Mouse (Mus musculus) intestine, embryonic 15.5 days (tissue): ENCODE results near the gene Fam172a. TPM values are rescaled to one million over a fixed set of nuclear protein-coding genes. Genes with fewer than 3 reads are reported as not detected.
A peak's percentile ranks its signal among the peaks of the same experiment; 100 is the strongest.

Experiments
- ATAC-seq: fragments of 200-750 bp; cut with Nextera tagmentation; 2 replicates; pipeline ENCODE4 v1.8.0; 2017; ENCODE audit warnings: moderate TSS enrichment, moderate library complexity
- H3K27ac ChIP-seq: fragments of 300-500 bp; sonication (generic); 2 replicates; pipeline ENCODE4 v1.5.1; 2015; ENCODE audit warnings: mild to moderate bottlenecking, inconsistent platforms
- H3K27me3 ChIP-seq: fragments of 300-500 bp; sonication (generic); replicated peaks from 2 replicates; pipeline ENCODE4 v1.6.1; 2015; ENCODE audit warnings: inconsistent platforms
- H3K36me3 ChIP-seq: fragments of 300-500 bp; sonication (generic); 2 replicates; pipeline ENCODE4 v1.6.1; 2015; ENCODE audit warnings: inconsistent platforms
- H3K4me1 ChIP-seq: fragments of 300-500 bp; sonication (generic); replicated peaks from 2 replicates; pipeline ENCODE4 v1.6.1; 2015; ENCODE audit warnings: inconsistent platforms
- H3K4me2 ChIP-seq: fragments of 300-500 bp; sonication (generic); replicated peaks from 2 replicates; pipeline ENCODE4 v1.6.1; 2015; ENCODE audit warnings: mild to moderate bottlenecking, inconsistent platforms
- H3K4me3 ChIP-seq: fragments of 300-500 bp; sonication (generic); replicated peaks from 2 replicates; pipeline ENCODE4 v1.5.1; 2015; ENCODE audit warnings: inconsistent platforms
- H3K9ac ChIP-seq: fragments of 300-500 bp; sonication (generic); 2 replicates; pipeline ENCODE4 v1.6.1; 2015; ENCODE audit warnings: inconsistent platforms
- H3K9me3 ChIP-seq: fragments of 300-500 bp; sonication (generic); 2 replicates; pipeline ENCODE4 v1.6.1; 2016; ENCODE audit warnings: inconsistent platforms
- WGBS: fragments of 180-500 bp; shearing (Covaris S2); methylation state at CpG from one replicate; pipeline ENCODE4 v1.1.7; 2015; 5-methylcytosine and 5-hydroxymethylcytosine counted together
- polyA plus RNA-seq: library from polyadenylated mRNA; unstranded; fragments of >200 nt; fragmentation: Nextera tagmentation; extraction: Ambion mirVana; gene quantifications from 2 replicates; pipeline ENCODE4 v1.2.1, GENCODE M21; 2015

Gene Fam172a
- polyA plus RNA-seq, 1 experiment from 2014 or later: 30.9 TPM

GRCm38 (mm10) chr13:78207796-78208645 lies 506.2 kb downstream of the Fam172a start:
- peaks cover 61% of the 10 kb centered on the region for H3K27me3 ChIP-seq
- ATAC-seq: no peak

GRCm38 (mm10) chr13:78208689-78209410 lies 507.0 kb downstream of the Fam172a start:
- H3K4me2 ChIP-seq: no peak overlapping the region
- no peaks in the 10 kb centered on the region for H3K36me3 ChIP-seq
- H3K27ac ChIP-seq: no peak overlapping the region
- H3K9me3 ChIP-seq: no peaks in the 10 kb centered on the region
- H3K9ac ChIP-seq: no peak overlapping the region
- 39% methylated on average over 14 of the region's 14 CpGs for WGBS
- peaks cover 7% of the 10 kb centered on the region for H3K4me1 ChIP-seq
- no peak overlapping the region for H3K4me3 ChIP-seq
- peaks cover 53% of the 10 kb centered on the region for H3K27me3 ChIP-seq
- no peak for ATAC-seq

More at GRCm38 (mm10) chr13:78207796-78208645, 506.2 kb downstream of the Fam172a start:
- no peak overlapping the region for H3K27ac ChIP-seq
- H3K4me1 ChIP-seq: peaks cover 7% of the 10 kb centered on the region
- no peak overlapping the region for H3K4me2 ChIP-seq
- H3K36me3 ChIP-seq: no peaks in the 10 kb centered on the region
- H3K9ac ChIP-seq: no peak overlapping the region
- no peak overlapping the region for H3K4me3 ChIP-seq
- 31% methylated on average over 12 of the region's 12 CpGs for WGBS
- H3K9me3 ChIP-seq: no peaks in the 10 kb centered on the region

- Histone ChIP-seq H3K4me3 (peak overlapping the region; percentile 32), H3K4me2 (peak overlapping the region; percentile 62), H3K9me3 (no peaks in the 10 kb centered on the region), H3K27ac (no peak overlapping the region), H3K4me1 (peaks cover 7% of the 10 kb centered on the region), H3K9ac (no peak overlapping the region), H3K27me3 (peaks cover 46% of the 10 kb centered on the region), H3K36me3 (no peaks in the 10 kb centered on the region)
- no peak for ATAC-seq
- WGBS: 11% methylated on average over 12 of the region's 12 CpGs
These were observed 507.8 kb downstream of the Fam172a start for GRCm38 (mm10) chr13:78209611-78210028.

GRCm38 (mm10) chr13:78210029-78210747 lies 508.4 kb downstream of the Fam172a start:
- H3K36me3 ChIP-seq: no peaks in the 10 kb centered on the region
- H3K4me2 ChIP-seq: peak overlapping the region; percentile 62
- H3K27ac ChIP-seq: no peak overlapping the region
- peaks cover 7% of the 10 kb centered on the region for H3K4me1 ChIP-seq
- peak overlapping the region; percentile 32 for H3K4me3 ChIP-seq
- H3K27me3 ChIP-seq: peaks cover 46% of the 10 kb centered on the region
- no peaks in the 10 kb centered on the region for H3K9me3 ChIP-seq
- ATAC-seq: peak; percentile 62
- no peak overlapping the region for H3K9ac ChIP-seq
- 2% methylated on average over 38 of the region's 38 CpGs for WGBS

- no peaks in the 10 kb centered on the region for H3K9me3 ChIP-seq
- 16% methylated on average over 13 of the region's 13 CpGs for WGBS
- H3K9ac ChIP-seq: no peak overlapping the region
- peaks cover 43% of the 10 kb centered on the region for H3K27me3 ChIP-seq
- H3K27ac ChIP-seq: no peak overlapping the region
- H3K4me3 ChIP-seq: peak overlapping the region; percentile 32
- ATAC-seq: 0 out of 2 replicates have a peak, but pooled peaks have one; percentile 12
- H3K36me3 ChIP-seq: no peaks in the 10 kb centered on the region
- H3K4me2 ChIP-seq: peak overlapping the region; percentile 62
- H3K4me1 ChIP-seq: peaks cover 7% of the 10 kb centered on the region
These were observed 508.9 kb downstream of the Fam172a start for GRCm38 (mm10) chr13:78210748-78211089.

- no peak overlapping the region for H3K4me3 ChIP-seq
- ATAC-seq: no peak
- no peak overlapping the region for H3K27ac ChIP-seq
- 34% methylated on average over 14 of the region's 14 CpGs for WGBS
- H3K36me3 ChIP-seq: no peaks in the 10 kb centered on the region
- peaks cover 43% of the 10 kb centered on the region for H3K27me3 ChIP-seq
- H3K4me1 ChIP-seq: peaks cover 7% of the 10 kb centered on the region
- no peak overlapping the region for H3K9ac ChIP-seq
- H3K4me2 ChIP-seq: no peak overlapping the region
- no peaks in the 10 kb centered on the region for H3K9me3 ChIP-seq
These were observed 509.6 kb downstream of the Fam172a start for GRCm38 (mm10) chr13:78211231-78212010.

GRCm38 (mm10) chr13:78212111-78212510 lies 510.3 kb downstream of the Fam172a start:
- Histone ChIP-seq H3K4me1 (peaks cover 7% of the 10 kb centered on the region), H3K4me3 (no peak overlapping the region), H3K36me3 (no peaks in the 10 kb centered on the region), H3K27ac (no peak overlapping the region), H3K4me2 (no peak overlapping the region), H3K27me3 (peaks cover 43% of the 10 kb centered on the region), H3K9ac (no peak overlapping the region), H3K9me3 (no peaks in the 10 kb centered on the region)
- WGBS: 41% methylated on average over 15 of the region's 15 CpGs
- ATAC-seq: no peak

GRCm38 (mm10) chr13:78213155-78213554 lies 511.3 kb downstream of the Fam172a start:
- Histone ChIP-seq H3K9ac (no peak overlapping the region), H3K9me3 (no peaks in the 10 kb centered on the region), H3K36me3 (no peaks in the 10 kb centered on the region), H3K4me1 (peaks cover 7% of the 10 kb centered on the region), H3K27me3 (peaks cover 38% of the 10 kb centered on the region), H3K4me2 (no peak overlapping the region), H3K4me3 (no peak overlapping the region), H3K27ac (no peak overlapping the region)
- ATAC-seq: no peak
- 44% methylated on average over 2 of the region's 2 CpGs for WGBS

- H3K27me3 ChIP-seq: peaks cover 20% of the 10 kb centered on the region
- no peak overlapping the region for H3K9ac ChIP-seq
- no peak overlapping the region for H3K27ac ChIP-seq
- ATAC-seq: no peak
- peaks cover 6% of the 10 kb centered on the region for H3K4me1 ChIP-seq
- H3K4me2 ChIP-seq: no peak overlapping the region
- WGBS: 35% methylated on average over 2 of the region's 2 CpGs
- H3K9me3 ChIP-seq: no peaks in the 10 kb centered on the region
- no peak overlapping the region for H3K4me3 ChIP-seq
- H3K36me3 ChIP-seq: no peaks in the 10 kb centered on the region
These were observed 513.4 kb downstream of the Fam172a start for GRCm38 (mm10) chr13:78215223-78215622.
